ENCODE assay signal across 20 mouse cellular contexts in the genomic region with DNA sequence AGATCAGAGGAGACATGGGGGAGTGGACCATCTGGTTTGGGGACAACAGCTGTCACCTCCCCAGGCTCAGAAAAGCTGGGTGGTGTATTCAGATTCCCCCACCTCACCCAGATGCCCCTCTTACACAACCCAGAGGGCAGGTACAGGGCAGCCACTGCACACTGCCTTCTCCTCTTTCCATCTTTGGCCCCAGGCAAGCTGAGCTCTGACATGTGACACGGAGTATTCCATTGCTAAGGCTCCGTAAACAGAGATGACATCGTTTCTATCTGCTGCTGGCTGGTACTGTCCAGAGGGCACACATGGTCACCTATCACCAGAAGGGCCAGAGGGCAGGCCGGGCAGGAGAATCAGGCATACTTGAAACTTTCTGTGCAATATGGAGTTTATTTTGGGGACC.
A peak's percentile ranks its signal among the peaks of the same experiment; 100 is the strongest.
DNase-seq lines count a peak whose midpoint lies in the region; TF ChIP-seq lines count a peak whose summit lies in the region.
"Had no signal": no experiment of that assay in that cellular context is flagged by ENCODE, and none has a peak within 500 bp of the region (broad histone marks: within the 10 kb centered on the region; RNA-seq: fewer than 3 reads in every experiment).

No protein-coding gene starts in this region.

- 20% methylated on average over 4 of the region's 4 CpGs for WGBS in liver, adult 2 months

- peak overlapping the region; percentile 73 for H3K27ac ChIP-seq in liver, adult 2 months (replicated peaks; ENCODE audit: insufficient read depth, low read depth, low read length)
- H3K27ac ChIP-seq: forebrain, embryonic 10.5 days; hindbrain, embryonic 15.5 days; liver, embryonic 15.5 days; midbrain, embryonic 10.5 days; neural tube, embryonic 12.5 days had no signal

- TF ChIP-seq CTCF in liver, adult 2 months (IDR thresholded peaks at IDR 0.05; ENCODE audit: low read depth, low read length), result no peak

- intact Hi-C loops in heart, postnatal 36 days (cut with DNase I), result no loop called here
- intact Hi-C loops in gastrocnemius, postnatal 14 days (cut with DNase I; ENCODE audit: low total_unique reads), result no loop called here

- no peak overlapping the region for H3K9ac ChIP-seq in liver, adult 2 months (ENCODE audit: low read depth, low read length)
- H3K9ac ChIP-seq: hindbrain, embryonic 15.5 days; liver, embryonic 15.5 days; neural tube, embryonic 12.5 days had no signal

- no peaks in the 10 kb centered on the region for H3K79me2 ChIP-seq in liver, adult 2 months (ENCODE audit: control insufficient read depth, insufficient read depth, low read length)

- peaks cover 14% of the 10 kb centered on the region for H3K4me1 ChIP-seq in liver, adult 2 months (ENCODE audit: control insufficient read depth, insufficient read depth, low read length)
- H3K4me1 ChIP-seq: forebrain, embryonic 10.5 days; hindbrain, embryonic 15.5 days; liver, embryonic 15.5 days; midbrain, embryonic 10.5 days; neural tube, embryonic 12.5 days had no signal

- peak; percentile 93 for DNase-seq in heart, adult 11 months
- DNase-seq in heart, postnatal 36 days, result no peak
- peak; percentile 98 for DNase-seq in liver, adult 2 months (ENCODE audit: extremely low read depth, low read depth, low spot score)
- no peak for DNase-seq in liver
- DNase-seq in gastrocnemius, postnatal 14 days, result peak; percentile 14
- peak; percentile 91 for DNase-seq in skeletal muscle tissue, adult 2 months (ENCODE audit: low read depth, low spot score)
- DNase-seq in embryo, embryonic 9.5 days (ENCODE audit: extremely low spot score), result no peak
- DNase-seq: adrenal gland, adult 8-10 months; cerebellum, adult 11-12 months; cerebellum, postnatal 10 days; kidney, adult 9 months; kidney, postnatal 14 days; layer of hippocampus, postnatal 36 days; right cerebral cortex, postnatal 14 days; spleen, adult 18-20 months had no signal

- H3K27me3 ChIP-seq in liver, adult 2 months (ENCODE audit: control insufficient read depth, insufficient read depth, low read length), result no peaks in the 10 kb centered on the region
- H3K27me3 ChIP-seq: hindbrain, embryonic 15.5 days; liver, embryonic 15.5 days; neural tube, embryonic 12.5 days had no signal

- no peak overlapping the region for H3K4me3 ChIP-seq in liver, adult 2 months (ENCODE audit: insufficient read depth, low read depth, low read length)
- H3K4me3 ChIP-seq: forebrain, embryonic 10.5 days; hindbrain, embryonic 15.5 days; liver, embryonic 15.5 days; midbrain, embryonic 10.5 days; neural tube, embryonic 12.5 days had no signal

- no peak for TF ChIP-seq POLR2A in liver, adult 2 months (IDR thresholded peaks at IDR 0.05; ENCODE audit: extremely low read depth, insufficient read depth, low read length)

- peaks cover 33% of the 10 kb centered on the region for H3K36me3 ChIP-seq in liver, adult 2 months (ENCODE audit: control insufficient read depth, insufficient read depth, low read length)

Comparison
In these comparisons a context has a peak if more than half of its experiments do, and no peak if none do; other contexts are left out.
1. DNase-seq: peak in heart, adult 11 months (single experiment), liver, adult 2 months (single experiment), gastrocnemius, postnatal 14 days (single experiment) and skeletal muscle tissue, adult 2 months (single experiment); none in heart, postnatal 36 days (0 of 2), liver (single experiment) and embryo, embryonic 9.5 days (single experiment).